Mouse (Mus musculus) CH12.LX (cell line): ENCODE results near the gene Fgd4. TPM values are rescaled to one million over a fixed set of nuclear protein-coding genes. Genes with fewer than 3 reads are reported as not detected.

Experiments
- DNase-seq: peaks from one replicate; pipeline ENCODE4 v3.0.0-alpha.2; 2013; ENCODE audit errors: extremely low read depth
- H3K27ac ChIP-seq: 2 replicates; pipeline ENCODE4 v1.5.1; 2012; ENCODE audit warnings: low read depth, mild to moderate bottlenecking, control low read depth, moderate library complexity; ENCODE audit not compliant: insufficient read depth
- H3K27me3 ChIP-seq: replicated peaks from 2 replicates; pipeline ENCODE3; 2012; ENCODE audit warnings: inconsistent platforms
- H3K36me3 ChIP-seq, 2 experiments: replicated peaks in 1 of 2; 2 replicates each; pipeline versions ENCODE3 to v1.6.1; 2012; ENCODE audit warnings: inconsistent platforms in 1 of 2, low read length in 1 of 2, mild to moderate bottlenecking in 1 of 2, mixed read lengths in 1 of 2, moderate library complexity in 1 of 2; ENCODE audit not compliant: control insufficient read depth in 1 of 2, insufficient read depth in 1 of 2
- H3K4me1 ChIP-seq, 2 experiments: 2 replicates each; pipeline ENCODE4 v1.6.1; 2012; ENCODE audit warnings: inconsistent platforms in 1 of 2, moderate library complexity in 1 of 2; ENCODE audit not compliant: insufficient read depth in 2 of 2, control insufficient read depth in 1 of 2
- H3K4me2 ChIP-seq: 2 replicates; pipeline ENCODE4 v1.6.1; 2012; ENCODE audit warnings: low read depth, mild to moderate bottlenecking, control low read depth; ENCODE audit not compliant: poor library complexity, insufficient read depth, severe bottlenecking
- H3K4me3 ChIP-seq, 3 experiments: fragments of 150-350 bp in 1 of 3; sonication (generic) in 1 of 3; replicated peaks in 1 of 3; 2 replicates each; pipeline versions ENCODE3 to v1.5.1; 2011 to 2012; ENCODE audit warnings: low read depth in 2 of 3, low read length in 2 of 3, mild to moderate bottlenecking in 2 of 3, moderate library complexity in 2 of 3, control low read depth in 1 of 3, improper control_type of control experiment in 1 of 3, inconsistent platforms in 1 of 3, mixed read lengths in 1 of 3; ENCODE audit not compliant: poor library complexity in 1 of 3
- H3K79me2 ChIP-seq: replicated peaks from 2 replicates; pipeline ENCODE4 v1.6.1; 2012; ENCODE audit warnings: mild to moderate bottlenecking, moderate library complexity; ENCODE audit not compliant: control insufficient read depth, poor library complexity, insufficient read depth, severe bottlenecking; ENCODE audit errors: extremely low read depth
- H3K9ac ChIP-seq: 2 replicates; pipeline ENCODE4 v1.6.1; 2012; ENCODE audit warnings: low read depth, mild to moderate bottlenecking, control low read depth, moderate library complexity; ENCODE audit not compliant: insufficient read depth
- H3K9me3 ChIP-seq: replicated peaks from 2 replicates; pipeline ENCODE3; 2012; ENCODE audit warnings: low read length, inconsistent platforms, mixed read lengths
- BHLHE40 ChIP-seq: IDR thresholded peaks from 2 replicates; pipeline ENCODE4 v1.6.1; 2011; ENCODE audit warnings: mild to moderate bottlenecking, low read depth, low read length, improper control_type of control experiment
- CHD1 ChIP-seq: IDR thresholded peaks from 2 replicates; pipeline ENCODE4 v1.6.1; 2012; ENCODE audit warnings: low read depth, low read length, improper control_type of control experiment, inconsistent platforms
- CHD2 ChIP-seq: IDR thresholded peaks from 2 replicates; pipeline ENCODE4 v1.6.1; 2011; ENCODE audit warnings: low read length, improper control_type of control experiment
- CTCF ChIP-seq, 2 experiments: IDR thresholded peaks in 1 of 2; conservative IDR thresholded peaks in 1 of 2; 2 replicates each; pipeline ENCODE4 v1.5.1; 2011 to 2012; ENCODE audit warnings: low read depth in 2 of 2, low read length in 2 of 2, improper control_type of control experiment in 1 of 2, inconsistent platforms in 1 of 2, mild to moderate bottlenecking in 1 of 2, moderate library complexity in 1 of 2
- ETS1 ChIP-seq: conservative IDR thresholded peaks from 2 replicates; pipeline ENCODE4 v1.6.1; 2012; ENCODE audit warnings: low read depth, mild to moderate bottlenecking, inconsistent platforms, low read length, improper control_type of control experiment, moderate library complexity
- GABPA ChIP-seq: IDR thresholded peaks from 2 replicates; pipeline ENCODE4 v1.6.1; 2012; ENCODE audit warnings: low read depth, low read length, improper control_type of control experiment, inconsistent platforms; ENCODE audit not compliant: insufficient replicate concordance
- JUN ChIP-seq: IDR thresholded peaks from 2 replicates; pipeline ENCODE4 v1.6.1; 2011; ENCODE audit warnings: low read depth, mild to moderate bottlenecking, low read length, improper control_type of control experiment, moderate library complexity; ENCODE audit not compliant: insufficient read depth
- JUND ChIP-seq: conservative IDR thresholded peaks from 2 replicates; pipeline ENCODE4 v1.6.1; 2011; ENCODE audit warnings: low read depth, low read length, improper control_type of control experiment
- MAX ChIP-seq: IDR thresholded peaks from 2 replicates; pipeline ENCODE4 v1.6.1; 2011; ENCODE audit warnings: low read length, improper control_type of control experiment
- MAZ ChIP-seq: IDR thresholded peaks from 2 replicates; pipeline ENCODE4 v1.6.1; 2012; ENCODE audit warnings: low read depth, mild to moderate bottlenecking, inconsistent platforms, low read length, improper control_type of control experiment, moderate library complexity
- MEF2A ChIP-seq: IDR thresholded peaks from 2 replicates; pipeline ENCODE4 v1.6.1; 2014; ENCODE audit warnings: low read depth, mild to moderate bottlenecking, inconsistent platforms, low read length, improper control_type of control experiment, borderline replicate concordance
- MYC ChIP-seq: IDR thresholded peaks from 2 replicates; pipeline ENCODE4 v1.6.1; 2011; ENCODE audit warnings: low read depth, mild to moderate bottlenecking, improper control_type of control experiment, low read length
- NRF1 ChIP-seq: IDR thresholded peaks from 2 replicates; pipeline ENCODE4 v1.6.1; 2014; ENCODE audit warnings: low read depth, mild to moderate bottlenecking, inconsistent platforms, low read length, improper control_type of control experiment, moderate library complexity
- PAX5 ChIP-seq: IDR thresholded peaks from 2 replicates; pipeline ENCODE4 v1.6.1; 2012; ENCODE audit warnings: low read length, inconsistent platforms, mixed read lengths
- POLR2A ChIP-seq: IDR thresholded peaks from 2 replicates; pipeline ENCODE4 v1.6.1; 2011; ENCODE audit warnings: low read depth, mild to moderate bottlenecking, improper control_type of control experiment, low read length
- POLR2AphosphoS2 ChIP-seq: IDR thresholded peaks from 2 replicates; pipeline ENCODE4 v1.6.1; 2011; ENCODE audit warnings: low read depth, low read length, improper control_type of control experiment
- RAD21 ChIP-seq: IDR thresholded peaks from 2 replicates; pipeline ENCODE4 v1.6.1; 2011; ENCODE audit warnings: low read depth, mild to moderate bottlenecking, low read length, improper control_type of control experiment, moderate library complexity
- SIN3A ChIP-seq: IDR thresholded peaks from 2 replicates; pipeline ENCODE4 v1.6.1; 2012; ENCODE audit warnings: low read length, improper control_type of control experiment, inconsistent platforms
- SMC3 ChIP-seq: IDR thresholded peaks from 2 replicates; pipeline ENCODE4 v1.6.1; 2011; ENCODE audit warnings: low read depth, low read length, improper control_type of control experiment
- TBP ChIP-seq: conservative IDR thresholded peaks from 2 replicates; pipeline ENCODE4 v1.6.1; 2011; ENCODE audit warnings: low read depth, low read length, improper control_type of control experiment
- TCF12 ChIP-seq: IDR thresholded peaks from 2 replicates; pipeline ENCODE4 v1.6.1; 2014; ENCODE audit warnings: low read depth, mild to moderate bottlenecking, inconsistent platforms, low read length, improper control_type of control experiment
- dilution Hi-C: fragments of 300-500 bp; cut with MboI; formaldehyde crosslinking; loops from 2 replicates; pipeline ENCODE4 v1.14.3; 2020; ENCODE audit warnings: low sequenced_read_pairs; ENCODE audit not compliant: extremely low pct_unique_long_range_greater_than_20kb, extremely low pct_ligation_motif_present
- in situ Hi-C: fragments of 300-500 bp; cut with MboI; formaldehyde crosslinking; loops from 3 replicates; pipeline ENCODE4 v1.14.3; 2019; ENCODE audit warnings: low sequenced_read_pairs, low pct_ligation_motif_present, low pct_unique_long_range_greater_than_20kb, mixed read lengths
- polyA plus RNA-seq: library from polyadenylated mRNA; unstranded; fragments of >175 nt; gene quantifications from 2 replicates; pipeline ENCODE4 v1.2.1, GENCODE M21; 2012; ENCODE audit warnings: low read depth; ENCODE audit not compliant: insufficient read length
- total RNA-seq, 2 experiments: library from RNA; depleted of rRNA; stranded (reverse); fragments of 300-350 nt in 1 of 2; fragments of >200 nt in 1 of 2; gene quantifications; 2 replicates each; pipeline ENCODE4 v1.2.3; 2012 to 2014

Fgd4 gene
- total and polyA plus RNA-seq, 3 experiments = 0.76 to 0.84 TPM; not detected in 1

DNA sequence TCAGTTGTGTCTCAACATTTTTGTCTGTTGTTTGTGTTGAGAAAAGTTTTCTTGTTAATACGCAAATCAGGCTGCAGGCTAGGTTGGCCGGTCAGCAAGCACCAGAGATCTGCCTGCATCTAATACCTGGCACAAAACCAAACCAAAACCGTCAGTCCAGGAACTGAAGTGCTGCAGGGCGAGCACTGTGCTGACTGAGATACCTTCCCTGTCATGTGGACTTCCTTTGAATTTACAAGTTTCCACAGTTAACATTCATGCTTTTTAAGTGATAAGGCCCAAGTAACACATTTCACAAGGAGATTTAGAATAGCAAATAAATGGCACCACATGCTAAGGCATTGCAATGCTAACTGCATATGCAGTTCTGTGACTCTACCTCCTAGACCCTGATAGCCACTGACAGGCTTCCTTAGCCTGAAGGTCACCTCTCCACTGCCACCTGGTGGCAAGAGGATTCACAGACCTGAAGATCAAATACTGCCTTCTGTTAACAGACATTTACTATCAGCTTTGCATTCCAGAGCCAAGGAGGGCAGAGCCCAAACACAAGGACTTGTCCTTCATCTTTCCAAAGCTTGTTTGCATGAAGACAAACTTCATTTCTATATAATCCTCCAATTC, 15.8 kb downstream of the Fgd4 start:
- Histone ChIP-seq H3K4me3 (no peak overlapping the region), H3K27ac (no peak overlapping the region)
- dilution Hi-C loops = no loop called here
- DNase-seq = peak; percentile 85
- TF ChIP-seq JUN (no peak), CTCF (conservative IDR thresholded peaks at IDR 0.05 in 1 of 2, IDR thresholded peaks at IDR 0.05 in 1 of 2; ENCODE audit: low read depth in 2 of 2, low read length in 2 of 2) (peak; percentile 88 to 91), SMC3 (peak; percentile 93), POLR2AphosphoS2 (no peak), ETS1 (no peak), NRF1 (no peak), TCF12 (no peak), RAD21 (peak; percentile 78), TBP (no peak), MAZ (no peak), CHD1 (no peak), BHLHE40 (no peak), PAX5 (no peak)
- TF ChIP-seq, all 38 proteins: peak for 3
- in situ Hi-C loops = loop anchor here (10.0 to 25.0 kb wide), 2 partner anchors 280 to 372 kb away; partner anchors contain the start of genes Pkp2 and Yars2
- no peak overlapping the region for H3K4me2 ChIP-seq
- no peaks in the 10 kb centered on the region for H3K9me3 ChIP-seq
- H3K27me3 ChIP-seq = no peaks in the 10 kb centered on the region
- no peaks in the 10 kb centered on the region for H3K36me3 ChIP-seq
- no peaks in the 10 kb centered on the region for H3K4me1 ChIP-seq
- H3K9ac ChIP-seq = no peak overlapping the region
- no peaks in the 10 kb centered on the region for H3K79me2 ChIP-seq

DNA sequence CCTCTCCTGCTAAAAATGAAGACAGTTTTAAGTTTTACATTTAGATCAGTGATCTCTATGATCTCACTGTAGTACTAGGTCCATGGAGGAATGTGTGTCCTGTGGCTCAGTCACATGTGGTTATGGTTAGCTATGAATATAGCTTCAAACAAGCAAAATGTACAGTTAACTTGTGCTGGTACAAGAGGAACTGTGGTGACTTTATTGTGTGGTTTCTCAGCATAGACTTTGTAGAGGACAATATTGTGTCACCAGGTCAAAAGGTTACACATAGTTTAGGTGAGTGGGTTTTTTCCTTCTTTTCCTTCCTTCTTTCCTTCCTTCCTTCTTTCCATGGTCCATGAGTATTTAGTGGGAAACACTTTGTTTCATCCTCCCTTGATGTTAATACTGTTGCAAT, 23.8 kb downstream of the Fgd4 start:
- H3K79me2 ChIP-seq = no peaks in the 10 kb centered on the region
- H3K27me3 ChIP-seq = no peaks in the 10 kb centered on the region
- no peaks in the 10 kb centered on the region for H3K36me3 ChIP-seq
- in situ Hi-C loops = loop anchor here (25.0 kb wide), 1 partner anchor 364 kb away; the partner anchor contains the start of gene Pkp2
- H3K9ac ChIP-seq = no peak overlapping the region
- H3K4me2 ChIP-seq = no peak overlapping the region
- DNase-seq = no peak
- dilution Hi-C loops = no loop called here
- no peak overlapping the region for H3K27ac ChIP-seq
- H3K9me3 ChIP-seq = no peaks in the 10 kb centered on the region
- H3K4me1 ChIP-seq = peaks cover 0 to 8% of the 10 kb centered on the region in 2 experiments; a peak in 2 of 4 replicates
- TF ChIP-seq JUN (no peak), NRF1 (no peak), ETS1 (no peak), JUND (no peak), MEF2A (no peak), MAX (no peak), MAZ (no peak), CHD2 (no peak), SIN3A (no peak), POLR2A (no peak), GABPA (no peak), SMC3 (no peak), MYC (no peak)
- no peak overlapping the region for H3K4me3 ChIP-seq
